Mouse (Mus musculus) lung, adult 2 months (tissue): ENCODE data around the gene Gpr107.

ENCODE experiments used
- CTCF ChIP-seq: fragments of 200-500 bp; IDR thresholded peaks from 2 replicates; pipeline ENCODE4 v1.5.1; 2011; ENCODE audit warnings: mild to moderate bottlenecking, low read length, control low read depth; ENCODE audit not compliant: insufficient read depth
- POLR2A ChIP-seq: fragments of 200-500 bp; IDR thresholded peaks from 2 replicates; pipeline ENCODE4 v1.6.1; 2011; ENCODE audit warnings: low read depth, mild to moderate bottlenecking, control low read depth, low read length, borderline replicate concordance; ENCODE audit errors: extremely low read depth

DNA sequence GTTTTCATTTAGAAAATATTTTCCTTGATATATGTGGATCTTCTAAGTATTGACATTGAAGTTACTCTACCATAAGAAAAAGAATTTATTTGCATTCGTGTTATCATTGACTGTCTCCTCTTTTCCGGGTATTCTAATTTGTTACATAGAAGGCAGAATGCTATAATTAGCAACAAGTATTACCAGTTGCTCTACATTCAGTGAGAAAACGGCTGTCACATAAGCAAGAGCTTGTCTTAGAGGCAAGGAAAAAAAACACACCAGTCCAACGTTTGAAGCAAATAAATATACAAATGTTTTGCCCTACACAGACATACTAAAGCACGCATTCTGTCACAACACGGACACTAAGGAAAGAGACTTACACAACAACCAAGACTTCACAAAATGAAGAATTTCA, 40.4 kb upstream of the Gpr107 start:
- no peak for TF ChIP-seq CTCF
- no peak for TF ChIP-seq POLR2A
